Mouse (Mus musculus): ENCODE measurements around the gene Map4k4. TPM values are rescaled to one million over a fixed set of nuclear protein-coding genes. Genes with fewer than 3 reads are reported as not detected.

Gene Map4k4
- total RNA-seq (2021), result 100 to 1,000 TPM; 108 to 109 TPM
- long read RNA-seq, experiment 1, partial matches to known transcripts, result 4 of 22 reads
- long read RNA-seq, experiment 1, other reads (novel, unspliced or antisense), result 18 of 22 reads
- long read RNA-seq, experiment 2, partial matches to known transcripts, result 2 of 13 reads
- long read RNA-seq, experiment 2, other reads (novel, unspliced or antisense), result 11 of 13 reads

DNA sequence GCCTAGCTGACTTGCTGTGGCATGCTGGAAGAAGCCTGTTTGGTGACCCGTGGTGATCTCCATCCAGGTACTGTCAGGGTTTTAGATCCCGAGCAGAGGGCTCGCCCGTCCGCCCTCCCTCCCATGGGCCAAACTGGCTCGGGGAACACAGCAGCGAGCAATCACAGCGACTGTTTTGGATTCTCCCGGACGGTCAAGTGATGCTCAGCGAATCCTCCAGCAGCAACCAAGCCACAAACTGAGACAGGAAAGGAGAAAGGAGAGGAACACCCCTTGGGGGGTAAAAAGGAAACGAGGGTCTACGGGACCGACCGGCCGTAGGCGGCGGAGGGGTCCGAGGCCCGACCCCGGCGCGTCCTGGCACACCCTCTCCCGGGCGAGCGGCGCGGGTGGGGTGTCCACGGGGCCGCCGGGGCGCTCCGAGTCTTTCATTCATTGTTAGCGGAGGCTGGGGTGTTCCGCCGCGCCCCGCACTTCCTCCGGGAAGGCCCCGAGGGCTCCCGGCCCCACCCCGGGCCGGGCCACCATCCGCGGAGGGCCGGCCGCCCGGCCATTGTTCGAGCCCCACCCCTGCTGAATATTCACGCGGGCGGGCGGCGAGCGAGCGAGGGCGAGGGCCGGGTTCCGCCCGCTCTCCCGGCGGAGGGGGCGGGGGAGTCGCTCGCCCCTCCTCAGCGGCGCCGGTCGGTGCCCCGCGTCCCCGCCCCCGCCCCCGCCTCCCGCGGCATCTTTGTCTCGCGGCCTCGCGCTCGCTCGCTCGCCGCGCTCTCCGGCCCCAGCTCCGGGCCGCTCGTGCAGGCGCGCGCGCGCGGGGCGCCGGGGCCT, at the start of gene Map4k4:
TSS of gene Map4k4 (plus strand) at position 733 of the 825 bp plus-strand sequence.
- peak; percentile 85 to 94 for DNase-seq

DNA sequence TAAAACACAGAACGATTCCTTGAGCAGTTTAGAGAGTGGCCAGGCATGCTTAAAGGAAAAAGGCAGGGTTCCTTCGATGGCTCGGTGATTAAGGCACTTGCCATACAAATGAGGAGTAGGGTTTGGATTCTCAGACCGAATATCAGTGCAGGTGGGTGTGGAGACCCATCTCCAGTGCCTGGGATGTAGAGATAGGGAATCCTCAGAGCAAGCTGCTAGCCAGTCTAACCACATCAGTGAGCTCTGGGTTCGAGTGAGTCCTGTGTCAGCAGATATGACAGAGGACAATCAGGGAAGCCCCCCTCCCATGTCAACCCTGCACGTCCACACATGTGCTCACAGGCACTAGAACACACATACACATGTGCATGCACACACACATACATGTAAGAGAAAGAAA, 44.8 kb upstream of the Map4k4 start:
- no peak for DNase-seq

DNA sequence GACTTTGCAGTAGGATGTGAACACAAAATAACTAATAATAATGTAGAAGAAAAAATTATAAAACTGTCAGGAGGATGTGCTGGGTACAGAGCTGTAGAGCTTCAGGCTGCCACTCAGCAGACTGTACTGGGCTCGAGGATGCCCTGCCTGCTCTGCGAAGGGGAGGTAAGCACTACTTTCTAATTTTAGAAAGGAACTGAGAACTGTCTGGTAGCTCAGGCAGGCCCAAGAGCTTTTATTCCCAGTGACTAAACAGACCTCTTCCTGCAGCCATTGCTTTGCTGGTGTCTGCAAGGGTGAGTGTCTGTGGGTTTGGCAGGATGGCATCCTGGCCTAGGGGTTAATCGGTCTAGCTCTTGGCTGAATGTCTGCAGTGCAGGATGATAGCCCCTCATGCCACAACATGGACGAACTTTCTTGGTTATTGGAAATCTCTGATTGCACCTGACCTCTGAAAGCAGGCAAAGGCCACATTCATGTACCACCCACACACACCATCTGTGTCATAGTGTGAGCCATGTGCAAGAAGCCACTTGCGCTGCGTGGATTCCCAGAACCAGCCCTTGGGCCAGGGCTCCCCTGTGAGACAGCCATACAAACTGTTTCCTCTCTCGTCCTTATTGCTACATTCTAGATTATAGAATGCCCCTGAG, 43.8 kb upstream of the Map4k4 start:
- DNase-seq, result no peak

DNA sequence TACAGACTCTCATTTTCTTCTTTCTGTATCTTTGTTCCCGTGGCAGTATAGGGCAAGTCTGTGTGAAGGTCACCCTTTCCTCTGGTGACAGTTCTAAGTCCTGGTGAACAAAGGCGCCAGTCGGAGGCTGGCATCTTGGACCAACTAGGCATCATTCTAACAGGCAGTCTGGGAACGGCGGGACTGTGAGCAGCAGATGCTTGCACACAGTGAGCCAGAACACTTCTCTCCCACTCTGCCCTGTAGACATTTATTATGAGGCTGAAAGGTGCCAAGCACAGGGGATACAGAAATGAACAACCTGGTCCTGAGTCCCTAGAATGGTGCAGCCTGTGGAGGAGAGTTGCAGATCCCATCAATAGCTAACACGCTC, 43.3 kb upstream of the Map4k4 start:
- no peak for DNase-seq

DNA sequence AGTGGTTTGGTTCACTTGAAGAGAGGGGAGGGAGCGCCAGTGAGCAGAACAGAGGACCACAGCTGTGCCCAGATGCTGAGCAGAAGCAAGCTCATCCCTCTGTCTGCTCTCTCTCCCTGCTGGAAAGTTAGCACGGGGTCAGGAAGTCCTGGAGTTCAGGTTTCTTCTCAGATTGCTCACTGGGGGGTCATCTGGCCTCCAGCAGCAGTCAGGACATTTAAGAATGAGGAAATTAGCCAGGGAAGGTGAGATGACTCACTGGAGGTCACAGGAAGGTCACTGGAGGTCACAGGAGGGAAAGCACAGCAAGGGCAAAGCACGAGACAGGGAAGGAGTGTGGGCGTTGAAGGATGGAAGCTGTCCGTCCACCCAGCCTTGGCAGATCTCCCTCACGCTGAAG, 41.5 kb upstream of the Map4k4 start:
- DNase-seq, result no peak

DNA sequence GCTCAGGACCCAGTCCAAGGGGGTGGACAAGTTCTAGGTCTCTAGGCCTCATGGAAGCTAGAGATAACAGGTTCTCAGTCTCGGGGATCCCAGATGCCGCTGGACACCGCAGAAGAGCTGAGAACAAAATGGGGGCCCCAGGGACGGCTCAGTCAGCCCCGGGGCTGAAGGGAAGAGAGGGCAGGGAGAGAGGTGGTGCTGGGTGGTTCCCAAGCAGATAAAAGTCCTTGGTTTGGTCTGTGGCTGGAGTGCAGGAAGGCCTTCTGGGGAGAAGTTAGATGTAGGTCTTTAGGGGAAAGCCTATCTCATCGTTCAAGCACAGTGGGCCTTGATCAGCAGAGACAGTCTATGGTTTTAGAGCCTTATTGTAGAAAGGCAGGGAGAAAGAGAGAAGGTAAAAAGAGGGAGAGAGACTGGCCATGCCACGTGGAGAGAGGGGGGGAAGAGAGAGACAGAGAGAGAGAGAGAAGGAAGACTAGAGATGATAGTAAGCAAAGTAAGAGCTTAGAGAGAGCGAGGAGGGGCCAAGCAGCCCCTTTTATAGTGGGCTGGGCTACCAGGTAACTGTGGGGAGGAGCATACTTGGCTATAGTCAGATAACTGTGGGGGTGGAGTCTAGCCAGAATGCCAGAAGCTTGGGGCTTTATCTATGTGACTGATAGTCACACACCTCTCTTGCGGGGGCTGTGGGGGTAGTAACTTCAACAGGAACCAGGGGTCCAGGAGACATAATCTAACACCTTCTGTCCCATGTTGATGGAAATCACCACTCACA, 34.2 kb upstream of the Map4k4 start:
- DNase-seq, result no peak

DNA sequence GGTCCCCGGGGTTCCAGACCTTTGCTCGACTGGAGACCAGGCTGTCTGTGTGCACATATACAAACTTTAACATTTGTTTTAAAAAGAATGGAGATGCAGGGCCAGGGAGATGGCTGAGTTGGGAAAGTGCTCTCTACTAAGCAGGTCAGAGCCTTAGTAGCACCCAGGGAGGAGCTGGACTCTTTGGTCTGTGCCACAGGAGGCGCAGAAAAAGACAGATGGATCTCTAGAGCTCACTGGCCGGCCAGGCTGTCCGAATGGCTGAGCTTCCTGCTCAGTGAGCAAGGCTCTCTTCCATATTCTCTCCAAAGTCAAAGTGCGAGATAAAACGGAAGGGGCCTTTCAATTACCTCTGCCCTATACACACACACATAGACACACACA, 33.6 kb upstream of the Map4k4 start:
- DNase-seq, result no peak

DNA sequence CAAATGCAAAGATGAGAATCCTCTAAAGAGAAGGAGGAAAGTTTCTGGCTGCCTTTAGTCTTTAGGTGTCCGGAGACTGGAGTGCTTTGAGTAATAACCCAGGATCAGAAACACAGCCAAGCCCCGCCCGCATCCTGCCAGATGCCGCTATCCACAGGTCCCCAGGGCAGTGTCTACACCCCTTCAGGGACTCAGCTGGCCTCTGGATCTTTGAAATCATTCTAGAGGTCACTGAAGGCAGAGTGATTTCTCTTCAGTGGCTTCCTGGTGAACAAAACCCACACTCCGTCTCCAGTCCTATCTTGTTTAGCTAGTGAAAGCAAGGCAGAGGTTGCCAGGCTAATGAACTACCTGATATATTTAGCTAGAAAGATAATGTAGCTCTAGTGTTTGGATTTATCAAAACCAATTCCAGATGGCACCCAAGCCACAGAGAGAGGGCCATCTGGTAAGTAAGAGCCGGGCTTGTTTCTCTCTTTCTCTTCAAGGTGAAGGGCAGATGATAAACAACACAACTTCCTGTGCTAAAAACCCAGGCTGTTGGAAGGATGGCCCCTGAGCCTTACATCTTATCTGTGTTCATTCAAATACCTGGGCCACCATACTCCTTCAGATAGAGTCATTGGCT, 32.6 kb upstream of the Map4k4 start:
- DNase-seq, result peak; percentile 86 to 91

DNA sequence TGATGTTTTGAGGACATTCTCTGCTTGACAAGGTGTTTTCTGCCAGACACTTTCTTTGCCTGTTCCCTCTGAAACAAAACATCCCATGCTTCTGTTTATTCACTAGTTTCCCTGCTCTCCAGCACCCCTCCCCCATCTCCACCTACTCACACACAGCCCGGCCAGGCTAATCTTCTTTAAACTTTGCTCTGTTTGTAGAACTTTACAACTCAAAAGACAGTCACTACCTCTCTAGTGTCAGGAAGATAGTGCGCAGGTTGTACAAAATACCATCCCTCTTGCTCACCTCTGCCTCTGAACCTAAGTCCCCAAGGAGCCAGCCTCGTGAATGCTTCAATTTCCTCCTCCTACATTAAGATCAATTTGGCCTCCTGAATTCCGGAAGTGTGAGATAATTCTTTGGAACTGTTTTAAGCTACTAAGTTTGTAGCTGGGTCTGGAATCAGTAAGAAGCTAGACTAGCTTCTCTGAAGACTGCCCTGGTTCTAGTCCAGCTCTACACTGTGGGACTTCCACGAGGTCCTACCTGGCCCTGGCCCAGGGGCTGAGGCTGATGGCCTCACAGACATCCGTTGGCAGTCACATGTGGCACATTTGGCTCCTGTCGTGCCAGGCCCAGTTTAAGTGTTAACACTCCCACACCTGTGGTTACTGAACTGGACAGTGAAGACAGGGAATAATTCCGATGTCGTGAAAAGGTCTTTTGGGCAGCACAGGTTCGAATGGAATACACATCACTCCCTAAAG, 31.7 kb upstream of the Map4k4 start:
- peak; percentile 68 to 73 for DNase-seq

DNA sequence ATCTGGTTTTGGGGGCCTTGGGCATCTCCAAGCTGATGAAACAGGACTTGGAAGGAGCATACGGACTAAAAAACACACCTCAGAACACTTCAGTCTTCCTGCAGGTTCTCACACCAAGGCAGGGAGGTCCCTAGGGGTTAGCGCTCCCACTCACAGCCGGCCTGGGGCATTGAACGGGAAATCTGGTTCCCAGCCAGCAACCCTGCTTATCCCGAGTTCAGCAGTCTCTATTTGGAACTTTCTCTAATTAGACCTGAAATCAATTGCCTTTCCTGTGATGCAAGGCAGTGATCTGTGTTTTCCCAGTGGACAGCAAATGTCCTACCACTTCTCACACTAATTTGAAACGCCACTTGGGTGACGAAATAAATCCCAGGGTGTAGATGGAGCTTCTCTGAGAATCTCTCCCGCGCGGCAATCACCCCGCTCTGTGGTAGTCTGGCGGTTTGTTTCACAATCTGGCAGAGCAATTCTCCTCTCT, 31.0 kb upstream of the Map4k4 start:
- peak; percentile 56 to 64 for DNase-seq

DNA sequence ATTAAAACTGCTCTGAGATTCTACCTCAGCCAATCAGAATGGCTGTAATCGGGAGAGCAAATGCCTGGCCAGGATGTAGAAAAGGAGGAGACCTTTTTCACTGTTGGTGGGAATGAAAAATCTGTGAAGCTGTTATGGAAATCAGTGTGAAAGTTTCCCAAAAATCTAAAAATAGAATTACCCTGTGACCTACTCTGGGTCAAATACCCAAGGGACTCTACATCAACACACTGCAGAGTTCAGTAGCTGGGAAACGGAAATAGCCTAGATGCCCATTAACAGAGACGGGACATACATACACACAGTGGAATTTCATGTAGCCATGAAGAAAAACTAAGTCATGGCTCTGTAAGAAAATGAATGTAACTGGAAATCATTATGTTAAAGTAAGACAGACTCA, 22.7 kb upstream of the Map4k4 start:
- DNase-seq, result no peak

DNA sequence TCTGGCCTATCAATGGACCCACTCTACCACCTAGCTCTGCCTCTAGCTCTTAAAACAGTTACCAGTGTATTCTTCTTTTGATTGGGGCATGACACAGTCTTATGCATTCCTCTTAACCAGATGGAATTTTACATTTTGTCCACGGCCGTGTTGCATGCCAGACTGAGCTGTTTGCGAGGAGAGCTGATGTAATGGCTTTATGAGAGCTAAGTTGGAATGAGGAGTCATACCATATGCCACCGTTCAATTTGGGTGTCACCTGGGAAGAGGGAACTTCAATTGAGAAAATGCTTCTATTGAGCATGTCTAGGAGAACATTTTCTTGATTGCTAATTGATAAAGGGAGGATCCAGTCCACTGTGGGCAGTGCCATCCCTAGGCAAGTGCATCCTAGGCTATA, 18.2 kb upstream of the Map4k4 start:
- DNase-seq, result no peak

DNA sequence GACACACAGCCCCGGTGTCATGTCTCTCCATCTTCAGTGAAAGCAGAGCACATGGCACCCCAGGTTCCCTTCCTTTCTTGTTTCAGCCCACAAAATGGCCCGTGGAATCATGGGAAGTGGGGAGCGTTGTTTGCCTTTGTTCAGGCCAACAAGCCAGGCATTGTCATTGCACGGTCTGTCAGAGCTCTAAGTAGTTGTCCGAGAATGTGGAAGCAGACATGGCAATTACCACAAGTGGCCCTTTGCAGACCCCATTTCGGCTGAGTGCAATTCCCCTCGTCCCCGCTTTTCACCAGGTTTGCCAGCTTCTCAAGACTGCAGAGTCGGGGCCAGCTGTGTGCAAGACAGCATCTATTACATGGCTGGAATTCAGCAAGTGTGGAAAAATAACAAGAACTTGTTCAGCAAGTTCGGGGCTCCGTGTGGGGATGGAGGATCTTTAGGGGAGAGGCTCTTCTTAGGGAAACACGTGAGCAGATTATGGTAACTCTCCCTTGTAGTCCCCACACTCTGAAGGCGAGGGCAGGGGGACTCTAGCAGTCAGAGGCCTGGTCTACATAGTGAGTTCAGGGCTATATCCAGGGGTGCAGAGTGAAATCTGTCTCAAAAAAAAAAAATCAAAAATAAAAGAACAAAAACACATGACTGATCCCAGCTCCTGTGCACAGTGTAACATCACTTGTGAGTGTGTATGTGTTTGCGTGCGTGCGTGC, 15.8 kb upstream of the Map4k4 start:
- DNase-seq, result no peak

DNA sequence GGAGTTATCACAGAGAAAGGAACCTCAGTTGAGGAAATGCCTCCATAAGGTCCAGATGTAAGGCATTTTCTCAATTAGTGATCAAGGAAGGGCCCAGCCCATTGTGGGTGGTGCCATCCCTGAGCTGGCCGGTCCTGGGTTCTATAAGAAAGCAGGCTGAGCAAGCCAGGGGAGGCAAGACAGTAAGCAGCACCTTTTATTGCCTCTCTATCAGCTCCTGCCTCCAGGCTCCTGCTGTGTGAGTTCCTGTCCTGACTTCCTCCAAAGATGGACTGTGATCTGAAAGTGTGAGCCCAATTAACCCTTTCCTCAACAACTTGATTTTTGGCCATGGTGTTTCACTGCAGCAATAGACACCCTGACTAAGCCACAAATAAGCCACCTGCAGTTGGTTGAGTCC, 12.7 kb upstream of the Map4k4 start:
- no peak for DNase-seq

DNA sequence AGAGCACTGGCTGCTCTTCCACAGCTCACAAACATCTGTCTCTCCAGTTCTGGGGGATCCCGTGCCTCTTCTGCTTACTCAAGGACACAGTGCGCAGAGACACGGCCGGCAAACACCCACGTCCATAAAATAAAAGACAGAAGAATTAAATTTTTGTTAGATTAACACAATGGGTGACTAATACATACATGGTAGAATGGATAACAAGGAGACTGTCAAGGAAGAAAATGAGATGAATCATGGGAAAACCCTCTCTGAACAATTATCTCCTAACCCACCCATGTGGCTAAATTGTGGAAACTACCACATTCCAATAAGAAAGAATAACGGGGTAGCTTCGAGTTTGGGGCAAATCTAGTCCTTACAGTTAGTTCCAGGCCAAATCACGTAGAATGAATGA, 11.3 kb upstream of the Map4k4 start:
- DNase-seq, result no peak

DNA sequence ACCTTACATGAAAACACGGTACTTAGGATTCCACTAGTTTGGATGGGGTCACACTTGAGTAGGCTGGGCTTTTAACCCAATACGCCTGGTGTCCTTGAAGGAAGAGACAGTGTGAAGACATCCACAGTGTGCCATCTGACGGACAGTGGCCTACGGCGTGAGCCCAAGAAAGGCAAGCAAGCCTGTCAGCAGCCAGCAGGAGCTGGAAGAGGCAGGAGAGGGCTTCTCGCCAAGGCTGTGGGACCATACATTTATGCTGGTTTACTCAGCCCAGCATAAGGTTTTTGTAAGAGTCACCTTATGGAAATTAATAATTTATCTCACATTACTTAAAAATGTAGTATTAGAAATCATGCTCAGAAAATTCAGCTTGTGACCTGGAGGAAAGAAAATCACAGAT, 10.7 kb upstream of the Map4k4 start:
- DNase-seq, result no peak

DNA sequence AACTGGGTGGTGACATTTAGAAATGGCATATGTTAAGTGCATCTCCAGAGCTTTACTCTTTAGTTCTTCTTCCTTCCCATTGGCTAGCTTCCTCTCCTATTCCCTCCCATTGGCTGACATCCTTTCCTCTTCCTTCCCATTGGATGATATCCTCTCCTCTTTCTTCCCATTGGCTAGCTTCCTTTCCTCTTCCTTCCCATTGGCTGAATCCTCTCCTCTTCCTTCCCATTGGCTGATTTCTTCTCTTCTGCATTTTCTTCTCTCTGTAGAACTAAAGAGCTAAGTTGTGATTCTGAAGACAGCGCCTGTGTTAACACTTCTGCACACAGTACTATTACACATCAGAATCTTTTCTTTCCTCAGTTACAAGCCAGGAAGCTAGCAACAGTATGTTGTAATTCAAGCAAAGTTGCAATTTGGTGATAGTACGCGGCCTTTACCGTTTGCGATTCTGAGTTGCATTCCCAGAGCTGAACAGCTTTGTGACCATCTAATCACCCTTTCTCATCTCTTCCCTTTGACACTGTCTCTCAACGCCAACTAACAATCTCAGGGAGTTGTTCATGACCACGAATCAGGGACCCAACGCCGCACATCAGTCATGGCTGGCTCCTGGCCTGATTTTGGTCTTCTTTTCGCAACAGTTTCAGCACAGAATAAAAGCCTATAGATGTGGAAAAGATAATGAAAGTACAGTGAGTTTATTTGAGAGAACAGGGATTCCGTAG, 7.4 kb upstream of the Map4k4 start:
- no peak for DNase-seq

DNA sequence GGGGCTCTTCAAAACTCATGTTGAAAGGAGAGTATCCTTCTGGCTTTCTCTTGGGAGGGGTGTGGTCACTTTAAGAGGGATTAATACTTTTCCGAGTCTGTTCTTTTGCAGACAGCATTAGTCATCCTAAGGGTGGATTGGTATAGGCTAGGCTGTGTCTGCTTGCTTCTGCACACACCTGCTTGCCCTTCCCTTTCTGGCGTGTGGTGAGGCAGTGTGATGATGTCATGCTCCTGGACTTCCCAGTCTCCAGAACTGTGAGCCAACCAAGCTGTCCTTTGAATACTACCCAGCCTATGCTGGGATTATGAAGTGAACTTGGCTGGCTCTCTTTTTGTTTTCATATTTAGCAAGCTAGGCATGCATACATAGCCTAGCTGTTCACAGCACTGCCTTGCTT, 5.6 kb upstream of the Map4k4 start:
- peak; percentile 35 to 66 for DNase-seq

DNA sequence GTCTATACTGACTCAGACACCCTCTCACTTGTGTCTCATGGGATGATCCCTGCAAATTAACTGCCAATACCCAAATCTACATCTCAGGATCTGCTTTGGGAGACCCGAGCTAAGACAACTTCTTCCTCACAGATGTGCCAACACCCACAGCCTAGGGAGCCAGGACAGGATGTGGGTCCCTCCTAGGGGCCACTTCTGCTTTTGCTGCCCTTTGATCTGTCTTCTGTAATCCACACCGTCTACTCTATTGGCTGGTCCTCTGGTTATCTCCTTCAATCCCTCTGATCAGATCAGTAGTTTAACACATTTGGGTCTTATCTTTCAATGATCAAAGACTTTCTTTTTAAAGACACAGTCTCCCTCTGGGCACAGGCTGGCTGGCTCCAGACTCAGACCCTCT, 5.2 kb upstream of the Map4k4 start:
- no peak for DNase-seq

DNA sequence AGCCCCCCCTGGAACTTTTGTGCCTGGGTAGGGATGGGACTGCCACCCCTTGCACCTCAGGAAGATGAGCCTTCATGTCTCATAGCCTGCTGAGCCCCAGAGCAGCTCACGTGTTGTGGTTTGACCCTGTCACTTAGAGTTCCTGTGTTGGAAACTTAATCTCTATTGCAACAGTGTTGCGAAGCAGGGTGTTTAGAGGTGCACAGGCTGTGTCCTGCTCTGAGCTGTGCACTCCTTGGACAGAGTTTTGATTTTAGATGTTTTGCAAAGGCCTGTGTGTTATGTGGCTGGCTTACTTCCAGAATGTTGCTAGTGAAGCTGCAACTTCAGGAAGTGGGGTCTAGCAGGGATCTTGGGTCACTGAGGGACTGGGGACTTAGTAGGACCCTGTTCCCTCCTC, 4.1 kb upstream of the Map4k4 start:
- DNase-seq, result peak in 1 of 2 experiments; percentile 11

All from heart, adult 18-20 months (tissue).